Mouse (Mus musculus): ENCODE measurements around the gene Enox1. TPM values are rescaled to one million over a fixed set of nuclear protein-coding genes. Genes with fewer than 3 reads are reported as not detected.
A peak's percentile ranks its signal among the peaks of the same experiment; 100 is the strongest.

Enox1 gene
- polyA plus RNA-seq, 1 experiment from 2014 or later = 2.4 TPM

DNA sequence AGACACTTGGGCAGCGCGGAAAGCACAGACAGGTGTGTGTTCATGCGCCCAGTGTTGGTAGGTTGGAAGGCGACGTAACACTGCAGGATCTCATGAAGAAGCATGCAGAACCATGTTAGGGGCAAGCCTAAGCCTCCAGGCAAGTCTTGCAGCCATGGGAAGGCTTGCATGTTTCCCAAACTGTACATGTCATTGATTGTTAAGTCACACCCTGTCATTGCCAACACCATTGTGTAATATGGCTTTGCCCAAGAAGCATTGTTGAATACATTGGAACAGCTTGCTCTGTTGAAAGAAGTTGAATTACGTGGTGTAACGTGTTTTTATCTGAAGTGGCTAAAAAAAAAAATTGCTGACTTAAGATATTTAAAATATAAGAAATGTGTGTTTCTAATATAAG is 162.8 kb downstream of the Enox1 start:
- Histone ChIP-seq H3K9ac (ENCODE audit: low read length) (no peak overlapping the region), H3K4me3 (ENCODE audit: low read length) (no peak overlapping the region), H3K36me3 (ENCODE audit: control insufficient read depth, insufficient read depth, low read length) (no peaks in the 10 kb centered on the region), H3K4me2 (ENCODE audit: low read depth, low read length) (no peak overlapping the region), H3K27me3 (ENCODE audit: control insufficient read depth, insufficient read depth, low read depth, low read length) (no peaks in the 10 kb centered on the region), H3K4me1 (replicated peaks; ENCODE audit: control insufficient read depth, insufficient read depth, low read length) (no peaks in the 10 kb centered on the region), H3K27ac (ENCODE audit: low read length) (no peak overlapping the region), H3K9me3 (ENCODE audit: control insufficient read depth, low read length) (no peaks in the 10 kb centered on the region)
- WGBS = 79% methylated on average over 7 of the region's 7 CpGs
- ATAC-seq (ENCODE audit: low read depth) = no peak

DNA sequence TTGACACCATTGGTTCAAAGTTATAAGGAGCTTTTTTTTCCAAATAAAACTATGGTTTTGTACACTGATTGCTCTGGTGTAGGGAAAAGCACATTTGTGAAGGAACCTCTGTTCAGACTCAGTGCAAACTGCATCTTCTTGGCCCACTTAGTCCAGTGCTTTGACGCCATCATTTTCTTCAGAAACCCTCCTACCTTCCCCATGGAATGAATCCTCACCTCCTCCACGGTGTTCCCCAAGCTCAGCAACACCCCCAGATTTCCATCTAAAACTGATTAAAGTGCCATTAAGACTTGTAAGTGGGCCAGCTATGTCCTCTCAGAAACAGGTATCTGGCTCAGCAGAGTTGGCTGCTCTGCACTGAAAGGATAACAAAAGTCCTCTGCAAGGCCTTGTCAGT is 167.8 kb downstream of the Enox1 start:
- Histone ChIP-seq H3K4me2 (ENCODE audit: low read depth, low read length) (no peak overlapping the region), H3K4me3 (ENCODE audit: low read length) (no peak overlapping the region), H3K27ac (ENCODE audit: low read length) (no peak overlapping the region), H3K9me3 (ENCODE audit: control insufficient read depth, low read length) (no peaks in the 10 kb centered on the region), H3K9ac (ENCODE audit: low read length) (no peak overlapping the region), H3K27me3 (ENCODE audit: control insufficient read depth, insufficient read depth, low read depth, low read length) (no peaks in the 10 kb centered on the region), H3K36me3 (ENCODE audit: control insufficient read depth, insufficient read depth, low read length) (no peaks in the 10 kb centered on the region), H3K4me1 (replicated peaks; ENCODE audit: control insufficient read depth, insufficient read depth, low read length) (no peaks in the 10 kb centered on the region)
- ATAC-seq (ENCODE audit: low read depth) = no peak
- 85% methylated on average over 2 of the region's 2 CpGs for WGBS

DNA sequence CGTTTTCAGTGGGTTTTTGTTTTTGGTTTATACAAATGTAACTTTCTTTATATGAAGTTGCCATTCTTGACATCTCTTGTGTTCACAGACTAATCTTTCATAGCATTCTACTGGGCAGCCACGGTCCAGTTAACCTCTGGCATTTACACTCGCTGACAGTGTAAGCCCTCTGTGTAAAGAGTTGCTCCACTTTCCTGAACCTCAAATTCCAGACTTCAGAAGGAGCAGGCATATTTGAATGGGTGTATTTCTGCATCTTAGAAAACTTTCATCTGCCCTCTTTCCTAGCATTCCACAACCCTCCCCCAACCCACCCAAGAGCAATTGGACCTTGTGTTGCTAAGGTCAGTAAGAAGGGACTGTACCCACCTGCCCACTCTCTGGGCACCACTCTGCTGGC is 171.1 kb downstream of the Enox1 start:
- no peaks in the 10 kb centered on the region for H3K4me1 ChIP-seq (replicated peaks; ENCODE audit: control insufficient read depth, insufficient read depth, low read length)
- no peaks in the 10 kb centered on the region for H3K36me3 ChIP-seq (ENCODE audit: control insufficient read depth, insufficient read depth, low read length)
- WGBS = 67% methylated on average over 3 of the region's 3 CpGs
- no peaks in the 10 kb centered on the region for H3K9me3 ChIP-seq (ENCODE audit: control insufficient read depth, low read length)
- no peak overlapping the region for H3K4me3 ChIP-seq (ENCODE audit: low read length)
- no peaks in the 10 kb centered on the region for H3K27me3 ChIP-seq (ENCODE audit: control insufficient read depth, insufficient read depth, low read depth, low read length)
- H3K4me2 ChIP-seq (ENCODE audit: low read depth, low read length) = no peak overlapping the region
- no peak overlapping the region for H3K27ac ChIP-seq (ENCODE audit: low read length)
- H3K9ac ChIP-seq (ENCODE audit: low read length) = no peak overlapping the region
- ATAC-seq (ENCODE audit: low read depth) = no peak

DNA sequence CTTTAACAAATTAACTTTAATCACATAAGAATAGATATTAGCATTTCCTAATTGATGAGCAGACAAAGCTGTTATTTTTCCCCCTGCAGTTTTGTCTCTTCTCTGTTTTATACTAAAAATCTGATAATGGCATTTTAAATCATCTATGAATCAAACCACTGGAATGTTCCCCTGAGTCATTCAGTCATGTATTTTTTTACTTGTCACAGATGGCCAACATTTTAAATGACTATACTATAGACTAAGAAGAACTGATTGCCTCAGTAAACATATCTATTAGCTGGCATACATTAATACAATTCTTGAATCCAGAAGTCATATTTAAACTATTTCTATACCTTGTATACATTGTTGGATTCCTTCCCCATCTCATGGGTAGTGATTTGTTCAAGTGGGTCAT is 173.2 kb downstream of the Enox1 start:
- ATAC-seq (ENCODE audit: low read depth) = no peak
- Histone ChIP-seq H3K4me1 (replicated peaks; ENCODE audit: control insufficient read depth, insufficient read depth, low read length) (no peaks in the 10 kb centered on the region), H3K27me3 (ENCODE audit: control insufficient read depth, insufficient read depth, low read depth, low read length) (no peaks in the 10 kb centered on the region), H3K4me3 (ENCODE audit: low read length) (no peak overlapping the region), H3K27ac (ENCODE audit: low read length) (no peak overlapping the region), H3K36me3 (ENCODE audit: control insufficient read depth, insufficient read depth, low read length) (no peaks in the 10 kb centered on the region), H3K9ac (ENCODE audit: low read length) (no peak overlapping the region), H3K9me3 (ENCODE audit: control insufficient read depth, low read length) (no peaks in the 10 kb centered on the region), H3K4me2 (ENCODE audit: low read depth, low read length) (no peak overlapping the region)

DNA sequence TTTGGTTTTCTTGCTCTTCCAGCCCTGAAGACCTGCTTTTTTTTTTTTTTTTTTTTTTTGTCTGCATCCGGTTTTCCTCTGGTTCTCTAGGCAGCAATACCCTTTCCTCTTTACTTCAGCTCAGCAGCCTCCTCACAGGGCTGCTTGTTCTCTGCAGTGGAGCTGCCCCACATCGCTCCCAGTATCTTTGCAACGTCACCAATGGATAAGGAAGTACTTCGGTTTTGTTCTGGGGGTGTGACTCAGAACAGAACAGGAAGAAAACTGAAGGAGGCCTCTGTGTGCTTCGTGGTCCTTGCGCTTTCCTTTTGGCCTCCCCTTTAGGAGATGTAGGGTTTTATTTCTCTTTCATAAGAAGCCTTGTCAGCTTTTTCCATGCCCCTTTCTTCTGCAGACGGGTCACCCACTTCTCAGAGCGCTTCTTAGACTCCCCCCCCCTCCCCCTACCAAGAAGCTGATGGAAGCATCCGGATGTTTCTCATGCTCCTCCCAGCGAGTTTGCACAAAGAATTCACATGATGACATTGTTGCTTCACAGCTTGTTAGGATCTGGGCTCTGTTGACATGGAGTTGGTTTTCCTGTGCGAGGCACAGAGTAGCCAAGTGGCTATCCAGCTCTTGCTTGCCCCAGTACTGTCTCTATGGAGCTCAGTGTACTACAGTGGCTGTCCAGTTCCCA is 187.2 kb downstream of the Enox1 start:
- 50% methylated on average over 11 of the region's 11 CpGs for WGBS
- 0 out of 2 replicates have a peak overlapping the region, but pooled peaks have one; percentile 10 for H3K27ac ChIP-seq (ENCODE audit: low read length)

DNA sequence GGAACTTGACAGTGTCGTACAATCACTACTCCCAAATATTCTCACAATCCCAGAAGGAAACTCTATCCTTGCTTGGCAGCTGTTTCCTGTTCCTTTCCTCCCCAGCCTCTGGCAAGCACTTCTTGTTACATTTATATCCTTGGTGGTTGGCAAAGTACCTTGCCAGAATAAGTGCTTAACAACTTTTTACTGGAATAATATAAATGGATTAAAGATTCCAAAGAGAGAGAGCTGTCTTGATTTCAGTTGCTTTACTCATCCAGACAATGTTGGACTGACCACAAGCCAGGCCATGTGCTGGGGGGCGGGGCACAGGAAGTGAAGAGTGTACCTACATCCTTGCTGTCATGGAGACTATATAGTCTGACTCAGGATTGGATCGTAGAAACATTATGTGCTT is 189.7 kb downstream of the Enox1 start:
- no peaks in the 10 kb centered on the region for H3K4me1 ChIP-seq (replicated peaks; ENCODE audit: control insufficient read depth, insufficient read depth, low read length)
- no peaks in the 10 kb centered on the region for H3K36me3 ChIP-seq (ENCODE audit: control insufficient read depth, insufficient read depth, low read length)
- WGBS = 68% methylated on average over 3 of the region's 3 CpGs
- H3K4me2 ChIP-seq (ENCODE audit: low read depth, low read length) = no peak overlapping the region
- H3K9me3 ChIP-seq (ENCODE audit: control insufficient read depth, low read length) = no peaks in the 10 kb centered on the region
- H3K4me3 ChIP-seq (ENCODE audit: low read length) = no peak overlapping the region
- no peak overlapping the region for H3K27ac ChIP-seq (ENCODE audit: low read length)
- H3K27me3 ChIP-seq (ENCODE audit: control insufficient read depth, insufficient read depth, low read depth, low read length) = no peaks in the 10 kb centered on the region
- no peak overlapping the region for H3K9ac ChIP-seq (ENCODE audit: low read length)
- no peak for ATAC-seq (ENCODE audit: low read depth)

More for the DNA sequence above, 187.2 kb downstream of the Enox1 start:
- H3K9me3 ChIP-seq (ENCODE audit: control insufficient read depth, low read length) = no peaks in the 10 kb centered on the region
- no peak overlapping the region for H3K9ac ChIP-seq (ENCODE audit: low read length)
- no peaks in the 10 kb centered on the region for H3K4me1 ChIP-seq (replicated peaks; ENCODE audit: control insufficient read depth, insufficient read depth, low read length)
- H3K27me3 ChIP-seq (ENCODE audit: control insufficient read depth, insufficient read depth, low read depth, low read length) = no peaks in the 10 kb centered on the region
- peak; percentile 65; the same call in 1 of the 2 replicates for ATAC-seq (ENCODE audit: low read depth)
- H3K4me2 ChIP-seq (ENCODE audit: low read depth, low read length) = peak overlapping the region; percentile 11; the same call in 1 of the 2 replicates
- no peak overlapping the region for H3K4me3 ChIP-seq (ENCODE audit: low read length)
- no peaks in the 10 kb centered on the region for H3K36me3 ChIP-seq (ENCODE audit: control insufficient read depth, insufficient read depth, low read length)

DNA sequence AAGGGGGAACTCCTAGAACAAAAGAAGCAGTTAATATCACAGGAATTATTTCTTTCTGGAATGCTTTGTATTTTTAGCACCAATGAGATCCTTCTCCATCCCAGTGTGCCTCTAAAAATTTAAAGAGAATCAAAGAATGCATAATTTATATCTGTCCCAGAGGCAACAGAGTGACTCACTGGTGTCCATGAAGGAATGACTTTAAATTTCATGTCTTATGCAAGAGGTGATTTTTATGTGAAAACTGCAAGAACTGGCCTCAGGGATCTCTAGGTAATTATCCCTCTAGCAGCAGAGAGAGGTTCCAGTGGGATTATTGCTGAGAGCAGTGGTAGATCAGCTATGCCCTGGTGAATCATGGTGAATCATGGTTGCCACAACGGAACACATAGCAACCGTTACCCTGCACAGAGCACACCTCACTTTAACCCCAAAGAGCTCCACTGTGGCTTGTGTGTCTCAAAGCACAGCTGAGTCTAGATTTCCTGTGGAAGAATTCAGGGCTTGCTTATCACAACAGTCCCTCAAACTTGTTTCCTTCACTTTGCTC is 195.3 kb downstream of the Enox1 start:
- no peak overlapping the region for H3K27ac ChIP-seq (ENCODE audit: low read length)
- H3K4me1 ChIP-seq (replicated peaks; ENCODE audit: control insufficient read depth, insufficient read depth, low read length) = no peaks in the 10 kb centered on the region
- H3K9ac ChIP-seq (ENCODE audit: low read length) = no peak overlapping the region
- no peaks in the 10 kb centered on the region for H3K36me3 ChIP-seq (ENCODE audit: control insufficient read depth, insufficient read depth, low read length)
- H3K9me3 ChIP-seq (ENCODE audit: control insufficient read depth, low read length) = no peaks in the 10 kb centered on the region
- no peak for ATAC-seq (ENCODE audit: low read depth)
- 83% methylated on average over 2 of the region's 2 CpGs for WGBS
- no peak overlapping the region for H3K4me2 ChIP-seq (ENCODE audit: low read depth, low read length)
- H3K27me3 ChIP-seq (ENCODE audit: control insufficient read depth, insufficient read depth, low read depth, low read length) = no peaks in the 10 kb centered on the region
- no peak overlapping the region for H3K4me3 ChIP-seq (ENCODE audit: low read length)

DNA sequence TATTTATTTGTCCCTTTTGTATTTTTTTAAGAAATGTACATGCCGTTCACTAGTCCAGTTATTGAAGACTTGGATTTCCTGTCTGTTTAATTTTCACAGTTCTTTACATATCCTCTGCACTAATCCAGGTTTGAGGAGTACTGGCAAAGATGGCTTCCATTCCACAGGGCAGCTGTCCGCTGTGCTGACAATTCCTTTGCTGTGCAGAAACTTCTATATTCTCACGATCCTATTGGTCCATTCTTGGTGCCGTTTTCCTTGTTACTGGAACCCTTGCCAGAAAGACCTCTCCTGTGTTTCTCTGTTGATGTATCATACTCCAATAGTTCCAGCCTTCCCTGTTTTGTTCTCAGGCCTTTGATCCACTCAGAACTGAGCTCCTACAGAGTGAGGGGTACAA is 206.1 kb downstream of the Enox1 start:
- WGBS = 56% methylated on average over 4 of the region's 4 CpGs
- H3K27me3 ChIP-seq (ENCODE audit: control insufficient read depth, insufficient read depth, low read depth, low read length) = no peaks in the 10 kb centered on the region
- no peak for ATAC-seq (ENCODE audit: low read depth)
- no peak overlapping the region for H3K4me3 ChIP-seq (ENCODE audit: low read length)
- no peaks in the 10 kb centered on the region for H3K9me3 ChIP-seq (ENCODE audit: control insufficient read depth, low read length)
- H3K9ac ChIP-seq (ENCODE audit: low read length) = no peak overlapping the region
- no peaks in the 10 kb centered on the region for H3K4me1 ChIP-seq (replicated peaks; ENCODE audit: control insufficient read depth, insufficient read depth, low read length)
- H3K36me3 ChIP-seq (ENCODE audit: control insufficient read depth, insufficient read depth, low read length) = no peaks in the 10 kb centered on the region
- H3K27ac ChIP-seq (ENCODE audit: low read length) = no peak overlapping the region
- no peak overlapping the region for H3K4me2 ChIP-seq (ENCODE audit: low read depth, low read length)

DNA sequence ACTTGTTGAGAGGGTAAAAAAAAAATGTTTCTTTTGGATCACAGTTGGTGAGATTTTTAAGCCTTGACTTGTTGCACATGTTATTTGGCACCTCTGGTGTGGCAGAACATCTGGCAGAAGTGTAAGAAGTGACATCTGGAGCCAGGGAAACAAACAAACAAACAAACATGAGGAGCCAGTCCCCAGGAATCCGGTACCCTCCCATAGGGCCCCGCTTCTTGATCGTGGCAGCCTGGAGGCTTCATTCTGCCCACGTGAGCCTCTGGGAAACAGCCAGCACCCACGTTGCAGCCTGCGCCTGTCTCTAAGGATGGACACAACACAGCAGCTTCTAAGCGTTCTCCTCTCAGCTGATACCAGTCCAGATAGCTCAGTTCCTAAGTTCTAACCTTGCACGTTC is 211.8 kb downstream of the Enox1 start:
- Histone ChIP-seq H3K36me3 (ENCODE audit: control insufficient read depth, insufficient read depth, low read length) (no peaks in the 10 kb centered on the region), H3K27me3 (ENCODE audit: control insufficient read depth, insufficient read depth, low read depth, low read length) (no peaks in the 10 kb centered on the region), H3K27ac (ENCODE audit: low read length) (no peak overlapping the region), H3K9ac (ENCODE audit: low read length) (no peak overlapping the region), H3K4me3 (ENCODE audit: low read length) (no peak overlapping the region), H3K4me2 (ENCODE audit: low read depth, low read length) (no peak overlapping the region), H3K4me1 (replicated peaks; ENCODE audit: control insufficient read depth, insufficient read depth, low read length) (no peaks in the 10 kb centered on the region; the same call in 1 of the 2 replicates), H3K9me3 (ENCODE audit: control insufficient read depth, low read length) (no peaks in the 10 kb centered on the region)
- WGBS = 57% methylated on average over 8 of the region's 8 CpGs
- no peak for ATAC-seq (ENCODE audit: low read depth)
